Mouse (Mus musculus): ENCODE measurements around the gene Ect2l.
A peak's percentile ranks its signal among the peaks of the same experiment; 100 is the strongest.
"Not testable (repeated sequence)": the region's sequence is repeated elsewhere in the genome, so short reads cannot be mapped to it uniquely, and the experiment has no call there.

Ect2l gene

DNA sequence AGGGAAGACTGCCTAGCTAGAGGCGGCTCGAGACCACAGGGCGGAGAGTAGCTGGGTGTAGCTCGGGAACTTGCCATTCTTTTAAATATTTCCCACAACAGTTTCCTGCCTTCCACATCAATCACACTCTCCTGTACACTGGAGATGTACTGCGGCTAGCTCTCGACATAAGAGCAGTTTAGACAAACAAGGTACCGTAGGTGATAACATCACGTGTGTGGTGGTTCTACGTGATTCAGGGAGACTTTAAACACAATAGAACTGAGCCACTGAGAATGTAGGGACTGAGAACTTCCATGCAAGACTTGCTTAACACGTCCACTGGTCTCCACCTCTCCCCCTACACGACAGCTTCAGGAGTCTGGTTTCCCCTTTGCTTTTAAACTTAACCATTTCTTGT, 17.5 kb downstream of the Ect2l start:
- no peak for DNase-seq (ENCODE audit: extremely low read depth, low read depth, low spot score)

DNA sequence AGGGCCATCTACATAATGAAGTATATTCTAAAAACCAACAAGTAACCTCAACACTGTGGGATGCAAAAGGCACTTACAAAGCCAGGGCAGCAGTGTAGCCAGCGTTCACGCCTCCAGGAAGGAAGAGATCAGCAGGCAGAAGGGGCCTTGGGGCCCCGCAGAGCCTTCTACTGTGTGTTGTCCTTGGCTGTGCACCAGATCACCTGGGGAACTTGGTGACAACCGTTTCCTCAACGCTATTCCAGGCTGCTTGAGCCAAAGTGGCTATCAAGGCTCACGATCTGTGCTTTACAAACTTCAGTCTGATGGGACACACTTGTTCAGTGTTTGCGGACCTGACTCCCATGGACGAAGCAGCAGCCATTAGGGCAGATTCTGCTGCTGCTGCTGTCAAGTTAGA, 19.0 kb downstream of the Ect2l start:
- DNase-seq (ENCODE audit: extremely low read depth, low read depth, low spot score): peak; percentile 47

DNA sequence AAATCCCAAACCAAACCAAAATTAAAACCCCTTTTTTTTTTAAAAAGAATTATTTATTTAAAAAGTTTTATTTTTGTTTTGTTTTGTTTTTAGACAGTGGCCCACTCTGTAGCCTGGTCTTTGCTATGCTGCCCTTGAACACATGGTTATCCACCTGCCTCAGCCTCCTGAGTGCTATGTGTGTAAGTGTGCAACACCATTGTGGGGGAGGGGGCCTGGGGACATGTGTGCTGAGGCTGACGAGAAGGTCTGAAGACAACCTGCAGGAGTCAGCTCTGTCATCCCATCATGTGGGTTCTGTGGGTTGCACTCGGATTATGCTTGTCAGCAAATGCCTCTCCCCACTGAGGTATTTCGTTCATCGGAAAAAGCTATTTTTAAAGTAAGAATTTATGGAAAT, 21.2 kb downstream of the Ect2l start:
- DNase-seq (ENCODE audit: extremely low read depth, low read depth, low spot score): no peak

DNA sequence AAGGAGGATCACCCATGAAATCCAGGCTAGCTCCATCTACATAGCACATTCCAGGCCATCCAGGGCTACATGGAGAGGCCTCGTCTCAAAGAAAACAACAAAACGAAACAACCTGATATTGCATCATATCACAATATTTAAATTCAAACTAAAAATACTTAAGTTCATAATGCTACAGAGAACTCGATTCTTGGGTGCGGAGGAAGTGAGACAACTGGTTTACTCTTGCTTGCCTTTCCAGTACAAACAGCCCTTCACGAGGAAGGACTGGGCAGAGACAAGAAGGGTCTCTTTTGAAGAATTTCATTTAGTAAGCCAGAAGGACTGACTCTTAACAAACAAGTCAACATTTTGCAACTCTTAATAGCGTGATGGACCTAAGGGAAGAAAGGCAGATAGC, 22.1 kb downstream of the Ect2l start:
- no peak for DNase-seq (ENCODE audit: extremely low read depth, low read depth, low spot score)

DNA sequence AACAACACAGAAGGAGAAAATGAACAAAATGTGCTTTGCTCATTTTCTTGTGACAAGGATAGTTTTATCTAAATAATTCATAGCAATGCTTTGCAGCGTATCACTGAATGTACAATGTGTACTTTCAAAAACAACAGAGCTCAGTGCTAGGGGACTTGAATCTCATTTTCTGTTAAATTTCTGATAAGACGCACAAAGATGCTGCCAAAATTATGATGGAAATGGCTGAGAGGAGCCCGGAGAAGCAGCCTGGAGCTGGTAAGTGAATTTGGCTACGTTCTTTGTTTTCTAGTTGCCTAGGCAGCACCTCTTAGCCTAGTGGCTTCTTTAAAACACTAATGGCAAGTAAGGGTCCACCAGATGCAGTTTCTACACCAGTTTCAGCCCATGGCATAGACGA, 28.4 kb downstream of the Ect2l start:
- no peak for DNase-seq (ENCODE audit: extremely low read depth, low read depth, low spot score)

DNA sequence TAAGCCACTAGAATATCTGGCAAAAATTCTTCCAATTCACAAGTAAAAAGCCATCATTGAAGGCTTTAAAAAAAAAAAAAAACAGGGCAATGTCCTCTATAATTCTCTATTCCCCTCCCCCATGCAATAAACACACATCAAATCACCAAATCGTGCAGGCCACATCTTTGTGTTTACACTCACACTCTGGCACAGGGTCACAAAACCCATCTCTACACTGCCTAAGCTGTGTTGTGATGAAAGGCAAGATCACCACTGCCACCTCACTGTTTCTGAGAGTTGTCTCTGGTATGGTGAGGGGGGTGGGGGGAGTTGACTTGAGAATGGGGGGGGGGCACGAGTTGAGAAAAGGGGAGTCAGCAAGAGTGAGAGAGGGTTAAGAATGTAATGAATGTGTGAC, 33.4 kb downstream of the Ect2l start:
- DNase-seq (ENCODE audit: extremely low read depth, low read depth, low spot score): no peak

DNA sequence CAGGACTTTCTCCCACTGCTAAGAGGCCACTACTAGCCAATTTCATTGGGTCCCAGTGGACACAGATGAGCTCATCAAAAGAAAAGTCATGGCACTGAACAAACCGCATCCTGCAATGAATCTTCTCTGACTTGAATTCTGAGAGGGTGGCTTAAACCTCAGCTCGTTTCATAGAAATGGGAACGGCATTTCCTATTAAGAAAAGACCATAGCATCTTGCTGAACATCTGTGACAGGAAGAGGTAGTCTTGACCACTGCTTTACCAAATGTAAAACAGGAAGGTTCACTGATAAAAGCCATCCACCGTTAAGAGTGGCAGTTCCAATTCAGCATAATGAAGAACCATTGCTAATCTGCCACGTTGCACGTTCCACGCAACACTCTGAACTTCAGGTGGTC, 34.0 kb downstream of the Ect2l start:
- DNase-seq (ENCODE audit: extremely low read depth, low read depth, low spot score): no peak

DNA sequence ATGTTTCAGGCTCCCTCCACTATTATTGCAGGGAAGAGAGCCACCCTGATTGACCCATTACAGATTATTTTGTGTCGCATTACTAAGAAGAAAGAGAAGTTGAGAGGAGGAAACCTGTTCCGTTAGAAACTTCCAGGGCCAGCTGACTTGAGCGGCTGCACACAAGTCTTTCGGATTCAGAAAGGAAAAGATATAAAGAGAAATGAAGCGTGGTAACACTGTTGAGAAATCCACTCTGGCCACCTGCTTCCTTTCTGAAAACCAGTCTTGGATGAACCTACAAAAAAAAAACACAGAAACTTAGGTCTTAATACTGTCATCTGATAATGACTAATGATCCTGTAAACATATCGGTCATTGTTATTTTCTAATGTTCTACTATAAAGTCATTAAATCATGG, 35.6 kb downstream of the Ect2l start:
- no peak for DNase-seq (ENCODE audit: extremely low read depth, low read depth, low spot score)

DNA sequence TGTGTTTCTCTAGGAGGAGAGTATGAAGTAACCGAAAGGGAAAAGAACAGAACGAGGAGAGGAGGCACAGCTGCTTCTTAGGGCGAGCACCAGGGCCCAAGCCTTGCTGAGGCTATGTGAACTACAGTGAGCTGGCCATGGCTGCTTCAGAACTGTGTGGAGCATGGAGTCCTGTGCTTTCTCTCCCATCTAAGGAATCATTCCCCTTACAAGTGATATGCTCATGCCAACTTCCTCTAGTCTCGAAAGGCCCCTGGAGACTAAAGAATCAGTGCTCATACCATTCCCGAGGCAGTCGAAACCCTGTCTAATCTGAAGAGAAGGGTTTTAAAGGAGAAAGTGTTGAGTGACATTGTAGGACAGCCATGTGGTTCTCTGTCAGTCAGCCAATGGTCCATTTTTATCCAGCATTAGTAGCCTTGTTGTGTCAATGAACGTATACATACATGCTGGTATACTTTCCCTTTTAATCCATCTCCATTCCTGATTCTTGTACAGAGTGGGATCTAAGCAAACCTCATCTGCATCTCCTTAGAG, 48.2 kb downstream of the Ect2l start:
- no peak for DNase-seq (ENCODE audit: extremely low read depth, low read depth, low spot score)

DNA sequence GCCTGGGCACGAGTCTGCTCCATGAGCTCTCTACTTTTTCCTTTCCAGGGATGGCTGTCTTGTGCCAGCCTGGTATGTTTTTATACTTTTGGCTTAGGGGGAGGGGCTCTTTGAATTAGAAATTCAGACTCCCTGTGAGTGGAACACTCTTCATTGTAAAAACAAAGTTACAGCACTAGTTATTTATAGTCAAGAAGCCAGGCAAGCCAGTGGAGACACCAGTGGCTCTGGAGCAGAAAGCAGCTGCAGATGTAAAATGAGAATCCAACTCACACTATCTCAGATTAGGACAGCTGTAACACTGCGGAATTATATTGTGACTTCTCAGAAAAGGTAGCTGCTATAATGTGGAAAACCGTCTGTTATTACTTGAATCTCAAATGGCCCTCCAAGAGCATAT, 63.5 kb downstream of the Ect2l start:
- no peak for DNase-seq (ENCODE audit: extremely low read depth, low read depth, low spot score)

DNA sequence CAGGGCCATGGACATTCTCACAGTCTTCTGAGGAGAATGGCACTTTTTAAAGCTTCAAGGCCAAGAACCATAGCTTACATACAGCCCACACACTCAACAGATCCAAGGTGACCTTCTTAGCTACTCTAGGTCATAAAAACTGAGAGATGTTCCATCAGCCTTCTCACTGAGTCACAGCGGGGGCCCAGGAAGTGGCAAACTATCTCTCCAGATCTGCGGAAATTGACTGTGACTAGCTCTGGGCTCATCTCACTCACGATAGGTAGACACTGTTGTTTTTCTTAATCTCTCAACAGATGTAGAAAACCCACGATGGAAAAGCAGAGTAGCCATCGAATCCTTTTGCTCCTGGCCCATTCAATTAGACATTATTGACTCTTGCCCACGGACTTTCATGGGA, 68.5 kb downstream of the Ect2l start:
- no peak for DNase-seq (ENCODE audit: extremely low read depth, low read depth, low spot score)

DNA sequence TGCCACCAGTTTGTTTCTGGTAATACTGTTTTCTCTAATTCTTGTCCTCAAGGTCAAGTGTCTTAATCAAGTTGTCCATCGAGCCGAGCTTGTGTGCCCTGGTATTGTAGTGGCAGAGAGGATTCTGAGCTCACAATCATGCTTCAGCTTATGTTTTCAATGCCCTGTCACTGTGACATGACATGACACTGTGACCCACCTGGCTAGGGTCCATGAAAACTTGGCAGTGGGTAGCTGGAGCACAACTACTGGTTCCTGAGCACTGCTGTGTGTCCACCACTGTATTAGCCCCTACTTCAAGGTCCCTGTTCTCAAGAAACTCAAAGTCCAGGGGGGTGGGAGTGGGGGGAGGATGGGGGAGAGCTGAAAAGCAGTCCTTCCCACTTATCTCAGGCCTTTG, 69.3 kb downstream of the Ect2l start:
- DNase-seq (ENCODE audit: extremely low read depth, low read depth, low spot score): no peak

DNA sequence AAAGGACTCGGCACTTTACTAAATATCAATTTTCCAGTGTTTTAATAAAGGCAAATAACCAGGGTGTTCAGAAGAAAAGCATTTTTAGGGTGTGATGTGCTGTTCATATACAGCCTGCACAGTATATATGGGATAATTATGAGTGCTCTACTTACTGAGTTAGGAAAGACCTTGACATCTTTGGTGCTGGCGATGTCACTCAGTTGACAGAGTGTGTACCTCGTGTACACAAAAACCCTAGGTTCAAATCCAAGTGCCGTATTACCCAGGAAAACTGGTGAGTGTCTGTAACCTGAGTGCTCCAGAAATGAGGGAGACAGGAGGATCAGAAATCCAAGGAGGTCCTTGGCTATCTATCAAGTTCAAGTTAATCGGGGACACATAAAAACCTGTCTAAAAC, 71.1 kb downstream of the Ect2l start:
- no peak for DNase-seq (ENCODE audit: extremely low read depth, low read depth, low spot score)

DNA sequence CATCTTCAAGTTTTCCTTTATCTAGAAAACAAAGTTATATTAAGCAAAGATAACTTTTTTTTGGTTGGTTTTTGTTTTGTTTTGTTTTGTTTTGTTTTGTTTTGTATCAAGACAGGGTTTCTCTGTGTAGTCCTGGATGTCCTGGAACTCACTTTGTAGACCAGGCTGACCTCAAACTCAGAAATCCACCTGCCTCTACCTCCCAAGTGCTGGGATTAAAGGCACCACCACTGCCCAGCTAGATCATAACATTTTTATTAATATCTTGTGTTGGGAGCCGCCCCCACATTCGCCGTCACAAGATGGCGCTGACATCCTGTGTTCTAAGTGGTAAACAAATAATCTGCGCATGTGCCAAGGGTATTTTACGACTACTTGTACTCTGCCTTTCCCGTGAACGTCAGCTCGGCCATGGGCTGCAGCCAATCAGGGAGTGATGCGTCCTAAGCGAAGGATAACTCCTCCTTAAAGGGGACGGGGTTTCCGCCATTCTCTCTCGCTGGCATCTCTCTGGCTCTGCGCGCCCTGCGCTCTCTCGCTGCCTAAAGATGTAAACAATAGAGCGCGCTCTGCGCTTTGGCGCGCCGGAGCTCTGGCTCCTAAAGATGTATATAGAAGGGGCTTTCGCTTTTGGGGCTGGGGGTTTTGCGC, 71.7 kb downstream of the Ect2l start:
- DNase-seq (ENCODE audit: extremely low read depth, low read depth, low spot score): not testable (repeated sequence)

DNA sequence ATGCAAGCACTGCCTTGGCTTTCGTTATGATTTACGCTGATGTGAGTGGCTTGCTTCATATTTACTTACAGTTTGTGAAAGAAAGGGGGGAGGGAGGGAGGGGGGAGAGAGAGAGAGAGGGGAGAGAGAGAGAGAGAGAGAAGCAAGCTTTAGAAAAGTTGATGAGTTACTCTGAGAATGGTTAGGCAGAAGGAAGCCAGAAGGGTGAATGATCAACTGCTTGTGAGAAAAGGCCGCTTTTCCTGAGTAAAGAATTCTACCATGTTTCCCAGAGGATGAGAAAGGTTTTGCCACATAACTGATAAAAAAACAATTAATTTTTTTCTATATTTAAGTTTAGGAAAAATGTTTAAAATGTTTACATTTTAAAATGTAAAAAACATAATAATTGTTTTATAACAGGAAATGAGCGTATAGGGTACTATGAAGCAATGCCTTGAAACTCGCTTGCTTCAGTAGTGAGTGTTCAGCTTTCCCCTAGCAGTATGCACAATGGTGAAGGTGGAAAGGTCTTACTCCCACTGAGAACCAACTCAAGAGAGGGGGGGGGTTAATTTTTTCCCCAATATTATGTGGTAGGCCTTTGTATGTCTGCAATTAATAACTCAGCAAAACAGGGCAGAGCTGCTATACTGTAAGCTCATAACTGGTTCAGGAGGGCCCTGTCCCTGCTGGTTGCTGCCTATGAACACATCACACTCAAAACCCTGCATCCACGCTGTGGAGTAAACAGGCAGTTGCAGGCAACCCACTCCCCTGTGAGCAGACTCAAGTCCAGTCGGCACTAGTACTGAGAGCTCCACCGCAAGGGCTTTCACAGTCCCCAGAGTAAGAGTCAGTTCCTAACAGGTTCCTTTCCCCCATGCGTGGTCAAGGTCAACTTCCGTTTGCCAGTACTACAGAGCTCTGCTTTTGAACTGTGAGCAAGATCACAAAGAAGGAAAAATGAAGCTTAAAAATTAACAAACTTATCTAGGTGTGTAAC, 78.7 kb downstream of the Ect2l start:
- DNase-seq (ENCODE audit: extremely low read depth, low read depth, low spot score): no peak

DNA sequence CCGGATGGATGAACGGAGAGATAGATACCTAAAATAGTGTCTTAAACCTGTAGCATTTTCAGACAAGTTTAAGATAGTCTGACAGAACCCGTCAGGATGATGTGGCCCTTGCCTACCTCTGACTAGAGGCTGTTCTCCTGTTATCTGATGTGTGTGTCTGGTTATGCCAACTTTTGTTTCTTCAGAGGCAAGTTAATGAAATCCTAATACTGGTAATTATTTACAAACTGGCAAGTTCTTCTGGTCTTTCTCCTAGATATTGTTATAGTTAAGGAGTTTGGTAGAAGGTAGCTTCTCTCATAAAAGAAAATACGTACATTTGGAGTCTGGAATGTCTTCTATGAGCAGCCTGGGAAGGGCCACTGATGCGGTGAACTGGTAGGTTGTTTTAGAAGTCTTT, 80.4 kb downstream of the Ect2l start:
- DNase-seq (ENCODE audit: extremely low read depth, low read depth, low spot score): no peak

DNA sequence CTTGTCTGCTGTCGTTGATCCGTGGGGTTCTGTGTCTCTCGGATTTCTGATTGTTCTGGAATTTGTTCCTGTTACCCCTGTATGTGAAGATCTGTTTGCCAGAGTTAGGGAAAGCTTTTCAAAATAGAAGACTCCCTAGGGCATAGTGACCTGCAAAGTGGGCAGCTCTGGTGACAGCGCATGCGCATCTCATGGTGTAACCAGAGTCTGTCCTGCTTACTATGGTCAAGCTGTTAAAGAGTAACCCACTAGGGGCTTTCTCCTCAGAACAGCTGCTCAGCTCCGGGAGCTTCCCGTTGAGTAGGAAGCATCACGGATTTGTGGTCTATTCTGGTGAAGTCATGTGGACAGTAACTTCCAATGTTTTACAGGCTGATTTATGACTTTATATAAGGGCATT, 92.4 kb downstream of the Ect2l start:
- DNase-seq (ENCODE audit: extremely low read depth, low read depth, low spot score): no peak

DNA sequence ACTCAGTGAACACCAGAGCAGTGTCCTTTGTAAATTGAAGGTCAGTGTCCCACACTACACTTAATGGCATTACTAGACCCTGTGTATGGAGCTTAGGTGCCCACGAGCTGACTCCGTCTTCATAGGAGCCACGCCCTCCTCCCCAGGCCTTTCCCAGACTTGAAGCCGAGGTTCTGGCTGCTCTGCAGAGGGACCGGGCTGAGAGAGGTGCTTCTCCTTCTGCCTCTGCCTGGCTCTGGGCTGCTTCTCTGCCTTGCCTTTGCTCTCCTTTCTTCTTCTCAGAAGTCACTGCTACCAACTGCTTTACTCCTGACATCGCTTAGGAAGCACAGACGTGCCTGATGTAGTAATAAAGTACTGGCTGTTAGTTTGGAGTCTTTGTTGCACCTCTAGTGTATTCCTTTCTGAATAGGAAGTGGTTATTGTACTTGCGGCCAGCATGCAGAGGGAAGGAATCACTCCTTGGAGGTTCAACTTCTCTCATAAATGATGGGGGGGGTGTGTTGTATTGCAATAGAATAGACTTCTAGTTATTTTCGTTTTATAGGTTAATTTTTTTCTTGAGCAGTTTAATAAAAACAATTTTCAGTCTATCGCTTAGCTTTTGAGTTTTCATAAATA, 97.1 kb downstream of the Ect2l start:
- no peak for DNase-seq (ENCODE audit: extremely low read depth, low read depth, low spot score)

DNA sequence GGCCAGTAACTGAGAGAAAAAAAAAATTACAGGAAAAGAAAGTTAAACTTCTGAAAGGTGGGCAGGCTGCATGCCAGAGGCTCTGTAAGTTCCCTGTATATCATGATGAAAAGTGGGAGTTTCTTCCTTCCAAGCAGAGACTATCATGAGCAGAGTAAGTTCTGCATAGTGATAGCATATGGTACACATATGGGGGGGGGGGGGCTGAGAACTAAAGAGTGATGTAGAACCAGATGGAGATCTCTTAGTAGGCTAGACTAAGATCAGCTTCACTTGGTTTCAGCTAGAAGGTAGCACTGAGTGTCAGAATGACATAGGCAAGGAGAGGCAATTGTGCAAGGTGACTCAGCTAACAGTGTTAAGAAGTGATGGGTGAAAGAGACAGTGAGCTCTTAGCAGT, 99.8 kb downstream of the Ect2l start:
- no peak for DNase-seq (ENCODE audit: extremely low read depth, low read depth, low spot score)

DNA sequence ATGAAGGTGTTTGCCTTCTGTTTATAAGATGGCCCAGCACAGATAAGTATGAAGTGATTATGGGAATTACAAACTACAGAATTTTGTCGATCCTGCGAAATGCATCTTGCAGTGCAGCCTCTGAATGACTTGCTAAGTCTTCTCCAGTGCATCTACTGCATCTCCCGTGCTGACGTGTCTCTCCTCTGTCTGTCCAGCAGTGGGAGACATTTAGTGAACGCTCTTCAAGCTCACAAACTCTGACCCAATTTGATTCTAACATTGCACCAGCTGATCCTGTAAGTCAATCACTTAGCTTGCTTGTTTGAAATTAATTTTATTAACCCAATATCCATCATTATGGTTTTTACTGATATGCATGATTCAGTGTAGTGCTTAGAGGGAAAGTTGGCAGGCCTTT, 103.2 kb downstream of the Ect2l start:
- no peak for DNase-seq (ENCODE audit: extremely low read depth, low read depth, low spot score)

DNA sequence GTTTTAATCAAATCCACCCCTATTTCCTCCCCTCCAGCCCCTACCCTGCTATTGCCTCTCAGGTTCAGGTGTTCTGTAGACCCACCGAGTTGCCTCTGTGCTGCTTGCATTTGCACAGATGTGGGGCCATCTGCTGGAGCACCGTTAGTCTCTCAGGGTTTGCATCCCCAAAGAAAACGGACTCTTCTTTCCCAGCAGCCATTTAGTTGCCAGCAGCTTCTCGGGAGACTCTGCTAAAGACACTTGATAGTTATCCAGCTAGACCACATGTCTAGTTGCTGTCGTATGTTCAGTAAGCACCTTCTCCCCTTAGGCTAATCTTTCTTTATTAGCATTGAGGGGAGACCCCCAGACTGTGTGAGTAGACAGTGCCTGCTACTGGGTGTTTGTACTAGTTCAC, 108.5 kb downstream of the Ect2l start:
- no peak for DNase-seq (ENCODE audit: extremely low read depth, low read depth, low spot score)

DNA sequence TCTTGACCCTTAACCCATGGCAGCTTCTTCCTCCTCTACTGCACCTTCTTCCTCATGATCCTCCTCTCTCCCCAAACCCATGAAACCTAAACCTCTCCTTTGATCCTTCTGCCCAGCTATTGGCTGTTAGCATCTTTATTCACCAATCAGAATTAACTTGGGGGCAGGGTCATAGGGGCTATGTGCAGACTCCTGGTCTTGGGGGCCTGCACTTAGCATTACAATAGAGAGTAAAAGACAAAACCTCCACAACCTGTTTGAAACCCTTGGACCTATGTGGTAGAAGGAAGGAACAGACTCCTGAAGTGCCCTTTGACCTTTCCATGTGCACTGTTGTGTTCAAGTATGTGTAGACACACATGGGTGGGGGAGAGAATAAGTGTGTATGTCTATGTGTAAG, 120.0 kb downstream of the Ect2l start:
- no peak for DNase-seq (ENCODE audit: extremely low read depth, low read depth, low spot score)
